Mouse (Mus musculus) left cerebral cortex, postnatal 4 days (tissue): ENCODE measurements at regions not wholly inside any gene's neighbourhood (a gene's known extent, or its start where the extent isn't known, plus 50 kb on each side); places are given as distances from the start of the nearest gene placed in this dataset.

Experiments
- DNase-seq: peaks from one replicate; pipeline ENCODE4 v3.0.0-alpha.2; 2022
- intact Hi-C: fragments of 180-260 bp; cut with DNase I; formaldehyde crosslinking; loops from one replicate; pipeline ENCODE4 v1.15.1; 2025

- DNase-seq = no peak
- intact Hi-C loops = no loop called here
These were observed 1617.2 kb upstream of the Gulo start for GRCm38 (mm10) chr14:67626181-67626580.

- no peak for DNase-seq
- intact Hi-C loops = loop anchor here (5.0 kb wide), 1 partner anchor 257 kb away; no protein-coding TSS in a partner anchor
These were observed 1615.0 kb upstream of the Gulo start for GRCm38 (mm10) chr14:67623841-67624480.

GRCm38 (mm10) chr14:67622911-67623310, 1613.9 kb upstream of the Gulo start:
- intact Hi-C loops = loop anchor here (5.0 kb wide), 1 partner anchor 256 kb away; no protein-coding TSS in a partner anchor
- DNase-seq = no peak

- intact Hi-C loops = loop anchor here (2.0 to 5.0 kb wide), 2 partner anchors 254 to 409 kb away; no protein-coding TSS in a partner anchor
- DNase-seq = no peak
These were observed 1612.5 kb upstream of the Gulo start for GRCm38 (mm10) chr14:67621486-67621885.

GRCm38 (mm10) chr14:67620854-67621476, 1612.0 kb upstream of the Gulo start:
- intact Hi-C loops = loop anchor here (2.0 to 5.0 kb wide), 2 partner anchors 254 to 408 kb away; no protein-coding TSS in a partner anchor
- DNase-seq = peak; percentile 54

GRCm38 (mm10) chr14:67619571-67619970, 1610.6 kb upstream of the Gulo start:
- DNase-seq = no peak
- intact Hi-C loops = no loop called here

GRCm38 (mm10) chr14:67614369-67614768, 1605.4 kb upstream of the Gulo start:
- DNase-seq = no peak
- intact Hi-C loops = no loop called here

GRCm38 (mm10) chr14:67613691-67614090, 1604.7 kb upstream of the Gulo start:
- no peak for DNase-seq
- intact Hi-C loops = no loop called here

GRCm38 (mm10) chr14:67613221-67613620, 1604.2 kb upstream of the Gulo start:
- DNase-seq = no peak
- intact Hi-C loops = no loop called here

GRCm38 (mm10) chr14:67612471-67612870, 1603.5 kb upstream of the Gulo start:
- intact Hi-C loops = no loop called here
- DNase-seq = no peak

- intact Hi-C loops = no loop called here
- DNase-seq = no peak
These were observed 1599.3 kb upstream of the Gulo start for GRCm38 (mm10) chr14:67608262-67608661.

- DNase-seq = no peak
- intact Hi-C loops = no loop called here
These were observed 1594.0 kb upstream of the Gulo start for GRCm38 (mm10) chr14:67602960-67603359.

- DNase-seq = peak; percentile 29
- intact Hi-C loops = no loop called here
These were observed 1590.7 kb upstream of the Gulo start for GRCm38 (mm10) chr14:67599734-67600133.

GRCm38 (mm10) chr14:67588627-67589026, 1579.6 kb upstream of the Gulo start:
- intact Hi-C loops = no loop called here
- DNase-seq = no peak

- peak; percentile 29 for DNase-seq
- intact Hi-C loops = no loop called here
These were observed 1575.5 kb upstream of the Gulo start for GRCm38 (mm10) chr14:67584456-67585048.

- intact Hi-C loops = no loop called here
- peak; percentile 49 for DNase-seq
These were observed 1573.3 kb upstream of the Gulo start for GRCm38 (mm10) chr14:67582201-67582782.

- DNase-seq = peak; percentile 23
- intact Hi-C loops = no loop called here
These were observed 1565.4 kb upstream of the Gulo start for GRCm38 (mm10) chr14:67574346-67574949.

GRCm38 (mm10) chr14:67573451-67573995, 1564.5 kb upstream of the Gulo start:
- no peak for DNase-seq
- intact Hi-C loops = no loop called here

GRCm38 (mm10) chr14:67569744-67570322, 1560.8 kb upstream of the Gulo start:
- intact Hi-C loops = no loop called here
- DNase-seq = no peak
